Comparison of ENCODE assay signal across 8 mouse cellular contexts in genomic region chr16:28444993-28445799, GRCm38 (mm10).
DNase-seq lines count a peak whose midpoint lies in the region; ATAC-seq lines count a peak whose summit lies in the region.

No protein-coding gene starts in this region.

- under 1% methylated on average over 51 of the region's 51 CpGs for WGBS in heart, embryonic 14.5 days
- under 1% methylated on average over 51 of the region's 51 CpGs for WGBS in midbrain, embryonic 15.5 days

- intact Hi-C loops in left cerebral cortex, postnatal 25 days (cut with DNase I), result loop anchor here (10.0 kb wide), 1 partner anchor 760 kb away; no protein-coding TSS in a partner anchor

- peak overlapping the region; percentile 59 to 68 for H3K4me3 ChIP-seq in heart, embryonic 14.5 days (ENCODE audit: control insufficient read depth in 1 of 2, insufficient read depth in 1 of 2, low read depth in 1 of 2, low read length in 2 of 2)
- H3K4me3 ChIP-seq in midbrain, embryonic 15.5 days, result peak overlapping the region; percentile 69

- H3K9me3 ChIP-seq in heart, embryonic 14.5 days (ENCODE audit: control insufficient read depth, low read length), result no peaks in the 10 kb centered on the region
- no peaks in the 10 kb centered on the region for H3K9me3 ChIP-seq in midbrain, embryonic 15.5 days

- peaks cover 48% of the 10 kb centered on the region for H3K27me3 ChIP-seq in heart, embryonic 14.5 days (ENCODE audit: control insufficient read depth, insufficient read depth, low read length)
- H3K27me3 ChIP-seq in midbrain, embryonic 15.5 days (replicated peaks), result no peaks in the 10 kb centered on the region

- no peak for ATAC-seq in heart, embryonic 14.5 days (ENCODE audit: insufficient number of reproducible peaks, insufficient read depth, low FRiP score, low read depth)
- ATAC-seq in midbrain, embryonic 15.5 days (replicated peaks), result peak; percentile 43
- no peak for ATAC-seq in megakaryocyte-erythroid progenitor cell, adult 5-6 weeks (replicated peaks; ENCODE audit: low FRiP score, low TSS enrichment, poor library complexity, severe bottlenecking)

- peak overlapping the region; percentile 54; the same call in 1 of the 2 replicates for H3K9ac ChIP-seq in heart, embryonic 14.5 days (ENCODE audit: low read length)
- H3K9ac ChIP-seq in midbrain, embryonic 15.5 days, result peak overlapping the region; percentile 61

- H3K36me3 ChIP-seq in heart, embryonic 14.5 days (ENCODE audit: control insufficient read depth, insufficient read depth, low read length), result no peaks in the 10 kb centered on the region
- H3K36me3 ChIP-seq in midbrain, embryonic 15.5 days (replicated peaks), result no peaks in the 10 kb centered on the region

- no peak overlapping the region for H3K27ac ChIP-seq in heart, embryonic 14.5 days (replicated peaks in 1 of 2; ENCODE audit: control insufficient read depth in 1 of 2, insufficient read depth in 1 of 2, low read depth in 2 of 2, low read length in 2 of 2)
- H3K27ac ChIP-seq in midbrain, embryonic 15.5 days, result peak overlapping the region; percentile 80

- peaks cover 0 to 3% of the 10 kb centered on the region in 2 experiments; a peak in 2 of 4 replicates for H3K4me1 ChIP-seq in heart, embryonic 14.5 days (ENCODE audit: control insufficient read depth in 2 of 2, insufficient read depth in 2 of 2, low read length in 2 of 2)
- H3K4me1 ChIP-seq in midbrain, embryonic 15.5 days, result peaks cover 14% of the 10 kb centered on the region; the same call in 1 of the 2 replicates

- peak overlapping the region; percentile 93 for H3K4me2 ChIP-seq in heart, embryonic 14.5 days (ENCODE audit: low read length)
- H3K4me2 ChIP-seq in midbrain, embryonic 15.5 days, result peak overlapping the region; percentile 81

- peak; percentile 8 for DNase-seq in thymus, postnatal 4 days
- no peak for DNase-seq in thymus, postnatal 25 days
- peak; percentile 77 to 81 for DNase-seq in cerebellum, postnatal 25 days
- DNase-seq in left cerebral cortex, postnatal 25 days (ENCODE audit: low spot score in 2 of 2), result peak; percentile 28 to 56
- no peak for DNase-seq in thymus, postnatal 36 days

Comparison
In these comparisons a context has a peak if more than half of its experiments do, and no peak if none do; other contexts are left out.
1. DNase-seq: peak in thymus, postnatal 4 days (single experiment), cerebellum, postnatal 25 days (2 of 2) and left cerebral cortex, postnatal 25 days (2 of 2); none in thymus, postnatal 25 days (single experiment) and thymus, postnatal 36 days (0 of 2).